Mouse (Mus musculus) liver, postnatal 0 days (tissue): ENCODE data around the gene Rdm1.
"Not testable (repeated sequence)": the region's sequence is repeated elsewhere in the genome, so short reads cannot be mapped to it uniquely, and the experiment has no call there.

ENCODE experiments used
- CTCF ChIP-seq: sonication (generic); IDR thresholded peaks from 2 replicates; pipeline ENCODE4 v1.5.1; 2016; ENCODE audit warnings: antibody characterized with exemption, low read depth
- EP300 ChIP-seq: IDR thresholded peaks from 2 replicates; pipeline ENCODE4 v1.6.1; 2016; ENCODE audit warnings: antibody characterized with exemption, low read depth, mild to moderate bottlenecking

GRCm38 (mm10) chr11:101585031-101585430 is 42.0 kb upstream of the Rdm1 start:
- not testable (repeated sequence) for TF ChIP-seq CTCF, EP300
